Mouse (Mus musculus) heart, embryonic 10.5 days (tissue): ENCODE measurements around the gene Gm9833. TPM values are rescaled to one million over a fixed set of nuclear protein-coding genes. Genes with fewer than 3 reads are reported as not detected.
A peak's percentile ranks its signal among the peaks of the same experiment; 100 is the strongest.
"Not testable (repeated sequence)": the region's sequence is repeated elsewhere in the genome, so short reads cannot be mapped to it uniquely, and the experiment has no call there.

Source experiments
- DNase-seq: peaks from one replicate; pipeline ENCODE4 v3.0.0-alpha.2; 2017; ENCODE audit warnings: low spot score
- H3K27ac ChIP-seq: fragments of 300-500 bp; sonication (generic); 2 replicates; pipeline ENCODE4 v1.5.1; 2016; ENCODE audit warnings: mild to moderate bottlenecking
- H3K27me3 ChIP-seq: fragments of 300-500 bp; sonication (generic); 2 replicates; pipeline ENCODE4 v1.6.1; 2016; ENCODE audit warnings: mild to moderate bottlenecking; ENCODE audit not compliant: poor library complexity, insufficient read depth, severe bottlenecking
- H3K36me3 ChIP-seq: fragments of 300-500 bp; sonication (generic); 2 replicates; pipeline ENCODE4 v1.6.1; 2016; ENCODE audit warnings: mild to moderate bottlenecking, moderate library complexity
- H3K4me1 ChIP-seq: fragments of 300-500 bp; sonication (generic); 2 replicates; pipeline ENCODE4 v1.6.1; 2016; ENCODE audit warnings: mild to moderate bottlenecking
- H3K4me3 ChIP-seq: fragments of 300-500 bp; sonication (generic); 2 replicates; pipeline ENCODE4 v1.5.1; 2016; ENCODE audit warnings: mild to moderate bottlenecking, moderate library complexity
- H3K9me3 ChIP-seq: fragments of 300-500 bp; sonication (generic); 2 replicates; pipeline ENCODE4 v1.6.1; 2016; ENCODE audit warnings: mild to moderate bottlenecking, moderate library complexity
- WGBS: fragments of 180-500 bp; shearing (Covaris S2); methylation state at CpG from one replicate; pipeline ENCODE4 v1.1.7; 2016; 5-methylcytosine and 5-hydroxymethylcytosine counted together
- polyA plus RNA-seq: library from polyadenylated mRNA; unstranded; fragments of >200 nt; fragmentation: Nextera tagmentation; extraction: Ambion mirVana; gene quantifications from 2 replicates; pipeline ENCODE4 v1.2.1, GENCODE M21; 2016

Gm9833 gene
- polyA plus RNA-seq: 2.8 and 3.1 TPM in 2 replicates

- not testable (repeated sequence) for DNase-seq, H3K27me3 ChIP-seq, H3K27ac ChIP-seq, H3K36me3 ChIP-seq, H3K9me3 ChIP-seq
- peak within 1 kb of the TSS; percentile 40 for H3K4me3 ChIP-seq
- peaks cover 13% of the 10 kb centered on the region; the same call in 1 of the 2 replicates for H3K4me1 ChIP-seq
- WGBS: 41% methylated on average over 38 of the region's 38 CpGs
These were observed at the start of gene Gm9833 for GRCm38 (mm10) chr3:10087994-10088393. TSS of gene Gm9833 (plus strand) at chr3:10088110.

- H3K36me3 ChIP-seq: no peaks in the 10 kb centered on the region
- H3K27me3 ChIP-seq: no peaks in the 10 kb centered on the region
- H3K9me3 ChIP-seq: no peaks in the 10 kb centered on the region
- H3K4me3 ChIP-seq: no peak overlapping the region
- no peak for DNase-seq
- H3K27ac ChIP-seq: no peak overlapping the region
- H3K4me1 ChIP-seq: no peaks in the 10 kb centered on the region
These were observed 17.8 kb upstream of the Gm9833 start for GRCm38 (mm10) chr3:10070070-10070469.

- DNase-seq: no peak
- Histone ChIP-seq H3K36me3 (no peaks in the 10 kb centered on the region), H3K4me3 (no peak overlapping the region), H3K9me3 (no peaks in the 10 kb centered on the region), H3K4me1 (no peaks in the 10 kb centered on the region), H3K27me3 (no peaks in the 10 kb centered on the region), H3K27ac (no peak overlapping the region)
These were observed 12.1 kb upstream of the Gm9833 start for GRCm38 (mm10) chr3:10075826-10076225.

GRCm38 (mm10) chr3:10077096-10077841, 10.6 kb upstream of the Gm9833 start:
- Histone ChIP-seq H3K9me3 (no peaks in the 10 kb centered on the region), H3K36me3 (no peaks in the 10 kb centered on the region), H3K4me3 (no peak overlapping the region), H3K27ac (0 out of 2 replicates have a peak overlapping the region, but pooled peaks have one; percentile 6), H3K27me3 (no peaks in the 10 kb centered on the region), H3K4me1 (0 out of 2 replicates have a peak, but pooled peaks cover 4% of the 10 kb centered on the region)
- WGBS: 77% methylated on average over 6 of the region's 6 CpGs
- no peak for DNase-seq

GRCm38 (mm10) chr3:10078113-10078512, 9.8 kb upstream of the Gm9833 start:
- no peak overlapping the region for H3K4me3 ChIP-seq
- no peaks in the 10 kb centered on the region for H3K9me3 ChIP-seq
- H3K4me1 ChIP-seq: 0 out of 2 replicates have a peak, but pooled peaks cover 4% of the 10 kb centered on the region
- no peak overlapping the region for H3K27ac ChIP-seq
- H3K36me3 ChIP-seq: no peaks in the 10 kb centered on the region
- 80% methylated on average over 2 of the region's 2 CpGs for WGBS
- DNase-seq: no peak
- no peaks in the 10 kb centered on the region for H3K27me3 ChIP-seq

GRCm38 (mm10) chr3:10081336-10081735, 6.6 kb upstream of the Gm9833 start:
- H3K27ac ChIP-seq: no peak overlapping the region
- DNase-seq: no peak

GRCm38 (mm10) chr3:10081911-10082541, 5.9 kb upstream of the Gm9833 start:
- Histone ChIP-seq H3K36me3 (no peaks in the 10 kb centered on the region), H3K4me1 (0 out of 2 replicates have a peak, but pooled peaks cover 6% of the 10 kb centered on the region), H3K27me3 (no peaks in the 10 kb centered on the region; the same call in 1 of the 2 replicates), H3K27ac (no peak overlapping the region; the same call in 1 of the 2 replicates), H3K4me3 (no peak overlapping the region), H3K9me3 (no peaks in the 10 kb centered on the region)
- 69% methylated on average over 6 of the region's 6 CpGs for WGBS
- DNase-seq: no peak

More at GRCm38 (mm10) chr3:10081336-10081735, 6.6 kb upstream of the Gm9833 start:
- 77% methylated on average over 5 of the region's 5 CpGs for WGBS
- H3K27me3 ChIP-seq: no peaks in the 10 kb centered on the region
- 0 out of 2 replicates have a peak, but pooled peaks cover 6% of the 10 kb centered on the region for H3K4me1 ChIP-seq
- H3K36me3 ChIP-seq: no peaks in the 10 kb centered on the region
- H3K9me3 ChIP-seq: no peaks in the 10 kb centered on the region
- H3K4me3 ChIP-seq: no peak overlapping the region

GRCm38 (mm10) chr3:10082545-10083062, 5.3 kb upstream of the Gm9833 start:
- peaks cover 2% of the 10 kb centered on the region; the same call in 1 of the 2 replicates for H3K27me3 ChIP-seq
- 62% methylated on average over 4 of the region's 4 CpGs for WGBS

GRCm38 (mm10) chr3:10084102-10084501, 3.8 kb upstream of the Gm9833 start:
- H3K9me3 ChIP-seq: no peaks in the 10 kb centered on the region
- WGBS: 81% methylated on average over 3 of the region's 3 CpGs
- H3K27ac ChIP-seq: no peak overlapping the region

More at GRCm38 (mm10) chr3:10082545-10083062, 5.3 kb upstream of the Gm9833 start:
- Histone ChIP-seq H3K4me3 (no peak overlapping the region), H3K27ac (no peak overlapping the region; the same call in 1 of the 2 replicates), H3K36me3 (no peaks in the 10 kb centered on the region), H3K9me3 (no peaks in the 10 kb centered on the region), H3K4me1 (0 out of 2 replicates have a peak, but pooled peaks cover 6% of the 10 kb centered on the region)
- DNase-seq: no peak

GRCm38 (mm10) chr3:10085396-10086119, 2.4 kb upstream of the Gm9833 start:
- 0 out of 2 replicates have a peak, but pooled peaks cover 6% of the 10 kb centered on the region for H3K4me1 ChIP-seq
- H3K9me3 ChIP-seq: no peaks in the 10 kb centered on the region
- H3K4me3 ChIP-seq: no peak overlapping the region
- H3K27me3 ChIP-seq: peaks cover 4% of the 10 kb centered on the region; the same call in 1 of the 2 replicates
- 74% methylated on average over 7 of the region's 7 CpGs for WGBS
- H3K27ac ChIP-seq: no peak overlapping the region
- no peak for DNase-seq
- no peaks in the 10 kb centered on the region for H3K36me3 ChIP-seq

More at GRCm38 (mm10) chr3:10084102-10084501, 3.8 kb upstream of the Gm9833 start:
- Histone ChIP-seq H3K4me1 (0 out of 2 replicates have a peak, but pooled peaks cover 6% of the 10 kb centered on the region), H3K4me3 (no peak overlapping the region), H3K36me3 (no peaks in the 10 kb centered on the region), H3K27me3 (peaks cover 4% of the 10 kb centered on the region; the same call in 1 of the 2 replicates)
- no peak for DNase-seq

- H3K4me3 ChIP-seq: peak overlapping the region; percentile 40; the same call in 1 of the 2 replicates
- DNase-seq: no peak
- H3K27me3 ChIP-seq: peaks cover 4% of the 10 kb centered on the region; the same call in 1 of the 2 replicates
- H3K4me1 ChIP-seq: peaks cover 9% of the 10 kb centered on the region; the same call in 1 of the 2 replicates
- no peak overlapping the region for H3K27ac ChIP-seq
- H3K36me3 ChIP-seq: no peaks in the 10 kb centered on the region
- WGBS: 89% methylated on average over 8 of the region's 8 CpGs
- H3K9me3 ChIP-seq: no peaks in the 10 kb centered on the region
These were observed 399 bp upstream of the Gm9833 start for GRCm38 (mm10) chr3:10087511-10087910.

- DNase-seq: no peak
- peaks cover 10% of the 10 kb centered on the region; the same call in 1 of the 2 replicates for H3K4me1 ChIP-seq
- H3K27me3 ChIP-seq: peaks cover 4% of the 10 kb centered on the region; the same call in 1 of the 2 replicates
- 65% methylated on average over 6 of the region's 6 CpGs for WGBS
- no peaks in the 10 kb centered on the region for H3K36me3 ChIP-seq
- H3K27ac ChIP-seq: no peak overlapping the region
- no peak overlapping the region for H3K4me3 ChIP-seq
- H3K9me3 ChIP-seq: no peaks in the 10 kb centered on the region
These were observed 3.8 kb downstream of the Gm9833 start for GRCm38 (mm10) chr3:10091616-10092140.
